Mouse (Mus musculus): ENCODE data around the gene Rab11fip3.

DNA sequence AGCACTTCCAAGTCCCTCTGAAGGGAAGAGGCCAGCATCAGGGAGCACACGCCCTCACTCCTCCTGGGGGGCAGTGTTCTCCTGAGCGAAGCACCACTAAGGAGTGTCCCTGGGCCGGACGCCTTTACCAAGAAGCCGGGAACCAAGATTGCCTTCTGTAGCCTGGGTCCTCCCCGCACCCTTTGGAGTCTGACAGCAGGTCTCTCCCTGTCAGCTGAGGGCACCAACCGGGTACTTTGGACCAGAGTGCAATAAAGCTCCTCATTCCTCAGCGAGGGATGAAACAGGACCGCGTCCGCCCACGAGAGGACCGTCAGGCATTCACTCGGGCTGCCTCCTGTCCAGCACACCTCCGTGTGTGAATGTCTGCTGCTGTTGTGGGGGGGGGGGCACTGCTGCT, 64.6 kb downstream of the Rab11fip3 start:
- TF ChIP-seq POLR2A (IDR thresholded peaks at IDR 0.05; ENCODE audit: extremely low read depth, insufficient read depth, low read length) (no peak), CTCF (IDR thresholded peaks at IDR 0.05; ENCODE audit: extremely low read depth, insufficient read depth, low read length) (no peak)

Data from cortical plate, adult 2 months (tissue).